Mouse (Mus musculus) stomach, embryonic 14.5 days (tissue): ENCODE measurements around the gene Pdilt. TPM values are rescaled to one million over a fixed set of nuclear protein-coding genes. Genes with fewer than 3 reads are reported as not detected.

Experiments
- ATAC-seq: fragments of 200-750 bp; cut with Nextera tagmentation; 2 replicates; pipeline ENCODE4 v1.8.0; 2017; ENCODE audit warnings: low read depth, moderate TSS enrichment; ENCODE audit not compliant: insufficient number of reproducible peaks, insufficient read depth, low FRiP score
- H3K27ac ChIP-seq: fragments of 300-500 bp; sonication (generic); 2 replicates; pipeline ENCODE4 v1.5.1; 2014; ENCODE audit warnings: mild to moderate bottlenecking, low read length, moderate library complexity, mixed read lengths
- H3K27me3 ChIP-seq: fragments of 300-500 bp; sonication (generic); 2 replicates; pipeline ENCODE4 v1.6.1; 2014; ENCODE audit warnings: low read length, control low read depth, mixed read lengths; ENCODE audit not compliant: control insufficient read depth, insufficient read depth
- H3K36me3 ChIP-seq: fragments of 300-500 bp; sonication (generic); 2 replicates; pipeline ENCODE4 v1.6.1; 2014; ENCODE audit warnings: mild to moderate bottlenecking, control low read depth, low read length, moderate library complexity, mixed read lengths; ENCODE audit not compliant: control insufficient read depth, insufficient read depth
- H3K4me1 ChIP-seq: fragments of 300-500 bp; sonication (generic); 2 replicates; pipeline ENCODE4 v1.6.1; 2014; ENCODE audit warnings: low read length, control low read depth, mixed read lengths; ENCODE audit not compliant: control insufficient read depth, insufficient read depth
- H3K4me2 ChIP-seq: fragments of 300-500 bp; sonication (generic); replicated peaks from 2 replicates; pipeline ENCODE4 v1.6.1; 2014; ENCODE audit warnings: low read depth, low read length, control low read depth
- H3K4me3 ChIP-seq: fragments of 300-500 bp; sonication (generic); 2 replicates; pipeline ENCODE4 v1.5.1; 2014; ENCODE audit warnings: low read depth, low read length, control low read depth
- H3K9ac ChIP-seq: fragments of 300-500 bp; sonication (generic); replicated peaks from 2 replicates; pipeline ENCODE4 v1.6.1; 2014; ENCODE audit warnings: low read depth, mild to moderate bottlenecking, control low read depth, low read length, moderate library complexity, mixed read lengths
- H3K9me3 ChIP-seq: fragments of 300-500 bp; sonication (generic); 2 replicates; pipeline ENCODE4 v1.6.1; 2016; ENCODE audit warnings: low read depth, low read length, control low read depth; ENCODE audit not compliant: control insufficient read depth
- WGBS: fragments of 180-500 bp; shearing (Covaris S2); extraction: QIAGEN DNeasy Blood & Tissue Kit; methylation state at CpG from one replicate; pipeline ENCODE4 v1.1.7; 2014; 5-methylcytosine and 5-hydroxymethylcytosine counted together
- polyA plus RNA-seq: library from polyadenylated mRNA; unstranded; fragments of >200 nt; fragmentation: Nextera tagmentation; extraction: Ambion mirVana; gene quantifications from 2 replicates; pipeline ENCODE4 v1.2.1, GENCODE M21; 2014

Pdilt gene
- polyA plus RNA-seq, 1 experiment from 2014 or later: not detected

GRCm38 (mm10) chr7:119486683-119487082 is 36.6 kb downstream of the Pdilt start:
- WGBS: 88% methylated on average over 5 of the region's 5 CpGs
- Histone ChIP-seq H3K9ac (no peak overlapping the region), H3K27me3 (no peaks in the 10 kb centered on the region), H3K4me1 (no peaks in the 10 kb centered on the region), H3K9me3 (no peaks in the 10 kb centered on the region), H3K4me2 (no peak overlapping the region), H3K4me3 (no peak overlapping the region), H3K27ac (no peak overlapping the region), H3K36me3 (no peaks in the 10 kb centered on the region)
- no peak for ATAC-seq

- Histone ChIP-seq H3K27me3 (no peaks in the 10 kb centered on the region), H3K36me3 (no peaks in the 10 kb centered on the region), H3K4me1 (no peaks in the 10 kb centered on the region), H3K9me3 (no peaks in the 10 kb centered on the region), H3K9ac (no peak overlapping the region), H3K4me2 (no peak overlapping the region), H3K4me3 (no peak overlapping the region), H3K27ac (no peak overlapping the region)
- ATAC-seq: no peak
- 82% methylated on average over 4 of the region's 4 CpGs for WGBS
Observed at GRCm38 (mm10) chr7:119484154-119484553, 39.1 kb downstream of the Pdilt start.

- Histone ChIP-seq H3K27ac (no peak within 1 kb of the TSS), H3K27me3 (no peaks in the 10 kb centered on the region), H3K36me3 (no peaks in the 10 kb centered on the region), H3K4me2 (no peak within 1 kb of the TSS), H3K9ac (no peak within 1 kb of the TSS), H3K9me3 (no peaks in the 10 kb centered on the region), H3K4me3 (no peak within 1 kb of the TSS), H3K4me1 (no peaks in the 10 kb centered on the region)
- ATAC-seq: no peak
Observed at GRCm38 (mm10) chr7:119479256-119479655, 44.0 kb downstream of the Pdilt start, which contains the start of gene Umod. Gene Umod, minus strand, starts transcription at chr7:119479282.

GRCm38 (mm10) chr7:119476500-119477389 is 46.5 kb downstream of the Pdilt start:
- Histone ChIP-seq H3K9me3 (no peaks in the 10 kb centered on the region), H3K27me3 (no peaks in the 10 kb centered on the region), H3K27ac (no peak overlapping the region), H3K4me1 (no peaks in the 10 kb centered on the region), H3K9ac (no peak overlapping the region), H3K4me3 (no peak overlapping the region), H3K4me2 (no peak overlapping the region), H3K36me3 (no peaks in the 10 kb centered on the region)
- ATAC-seq: no peak
- 67% methylated on average over 33 of the region's 33 CpGs for WGBS

- no peaks in the 10 kb centered on the region for H3K36me3 ChIP-seq
- H3K4me2 ChIP-seq: no peak within 1 kb of the TSS
- WGBS: 81% methylated on average over 6 of the region's 6 CpGs
- H3K27me3 ChIP-seq: no peaks in the 10 kb centered on the region
- no peak within 1 kb of the TSS for H3K4me3 ChIP-seq
- no peaks in the 10 kb centered on the region for H3K4me1 ChIP-seq
- H3K9ac ChIP-seq: no peak within 1 kb of the TSS
- no peaks in the 10 kb centered on the region for H3K9me3 ChIP-seq
- no peak within 1 kb of the TSS for H3K27ac ChIP-seq
- no peak for ATAC-seq
Observed at GRCm38 (mm10) chr7:119459185-119459584, 64.1 kb downstream of the Pdilt start, which contains the start of gene Gp2. Gene Gp2, minus strand, starts transcription at chr7:119459285.

DNA sequence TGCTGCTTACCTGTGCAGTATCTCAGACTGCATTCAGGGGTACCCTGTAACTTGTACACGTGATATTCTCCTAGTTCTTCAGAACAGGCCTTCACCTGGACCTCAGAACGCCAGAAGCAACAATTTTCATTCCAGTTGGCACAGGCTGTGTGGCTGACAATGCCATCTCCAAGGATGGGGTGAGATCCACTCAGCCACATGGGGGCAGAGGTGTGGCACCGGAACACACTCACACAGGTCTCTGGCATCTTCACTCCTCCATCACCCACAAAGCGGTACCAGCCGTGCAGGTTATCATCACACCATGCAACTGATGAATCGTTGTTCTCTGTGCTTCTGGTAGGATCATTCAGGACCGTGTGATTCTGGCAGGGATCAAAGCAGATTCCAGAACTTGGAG is 69.1 kb downstream of the Pdilt start:
- Histone ChIP-seq H3K4me3 (no peak overlapping the region), H3K4me2 (no peak overlapping the region), H3K36me3 (no peaks in the 10 kb centered on the region), H3K27ac (no peak overlapping the region), H3K4me1 (no peaks in the 10 kb centered on the region), H3K27me3 (no peaks in the 10 kb centered on the region), H3K9ac (no peak overlapping the region), H3K9me3 (no peaks in the 10 kb centered on the region)
- ATAC-seq: no peak
- WGBS: 79% methylated on average over 7 of the region's 7 CpGs

GRCm38 (mm10) chr7:119443849-119444248 is 79.4 kb downstream of the Pdilt start:
- 65% methylated on average over 4 of the region's 4 CpGs for WGBS
- no peak for ATAC-seq
- H3K4me2 ChIP-seq: no peak overlapping the region
- no peak overlapping the region for H3K9ac ChIP-seq
- H3K27me3 ChIP-seq: no peaks in the 10 kb centered on the region
- no peaks in the 10 kb centered on the region for H3K9me3 ChIP-seq
- H3K27ac ChIP-seq: no peak overlapping the region
- no peaks in the 10 kb centered on the region for H3K36me3 ChIP-seq
- H3K4me1 ChIP-seq: no peaks in the 10 kb centered on the region
- H3K4me3 ChIP-seq: no peak overlapping the region

DNA sequence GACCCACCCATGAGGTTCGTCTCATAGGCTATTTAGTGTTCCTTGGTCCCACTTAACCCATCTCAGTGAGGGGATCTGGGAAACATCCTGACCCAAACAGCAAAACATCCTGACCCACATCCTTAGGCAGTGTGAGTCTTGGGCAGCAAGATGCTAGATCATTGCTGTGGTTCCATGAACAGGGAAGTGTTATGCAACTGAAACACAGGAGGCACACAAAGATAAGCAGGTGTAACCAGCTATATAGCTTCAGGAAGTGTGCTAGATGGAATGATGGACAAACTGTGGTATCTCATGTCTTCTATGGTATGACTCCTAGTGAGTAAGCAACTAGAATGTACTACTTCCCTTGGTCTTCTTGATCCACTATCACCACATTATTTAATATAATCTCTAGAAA is 81.4 kb downstream of the Pdilt start:
- 64% methylated on average over 1 of the region's 1 CpGs for WGBS
- Histone ChIP-seq H3K9me3 (no peaks in the 10 kb centered on the region), H3K36me3 (no peaks in the 10 kb centered on the region), H3K27ac (no peak overlapping the region), H3K9ac (no peak overlapping the region), H3K4me1 (no peaks in the 10 kb centered on the region), H3K4me2 (no peak overlapping the region), H3K27me3 (no peaks in the 10 kb centered on the region), H3K4me3 (no peak overlapping the region)
- ATAC-seq: no peak
